Mouse (Mus musculus) MEL (cell line): ENCODE results near the gene Wdr46.
A peak's percentile ranks its signal among the peaks of the same experiment; 100 is the strongest.

Experiments used
- CHD1 ChIP-seq: IDR thresholded peaks from 2 replicates; pipeline ENCODE4 v1.6.1; 2012; ENCODE audit warnings: low read depth, mild to moderate bottlenecking, inconsistent platforms, low read length, improper control_type of control experiment
- E2F4 ChIP-seq: IDR thresholded peaks from 2 replicates; pipeline ENCODE4 v1.6.1; 2011; ENCODE audit warnings: low read depth, low read length, improper control_type of control experiment, borderline replicate concordance
- EP300 ChIP-seq, 2 experiments: IDR thresholded peaks; 2 replicates each; pipeline ENCODE4 v1.6.1; 2011; ENCODE audit warnings: improper control_type of control experiment in 2 of 2, low read length in 2 of 2, low read depth in 1 of 2, mild to moderate bottlenecking in 1 of 2
- NELFE ChIP-seq: IDR thresholded peaks from 2 replicates; pipeline ENCODE4 v1.6.1; 2011; ENCODE audit warnings: low read depth, low read length, improper control_type of control experiment
- POLR2A ChIP-seq, 2 experiments: IDR thresholded peaks; 2 replicates each; pipeline ENCODE4 v1.6.1; 2011 to 2012; ENCODE audit warnings: low read length in 2 of 2, mild to moderate bottlenecking in 2 of 2, control low read depth in 1 of 2, improper control_type of control experiment in 1 of 2, low read depth in 1 of 2, moderate library complexity in 1 of 2; ENCODE audit not compliant: control insufficient read depth in 1 of 2, insufficient read depth in 1 of 2, poor library complexity in 1 of 2
- TAL1 ChIP-seq: IDR thresholded peaks from 2 replicates; pipeline ENCODE4 v1.6.1; 2012; ENCODE audit warnings: mild to moderate bottlenecking, inconsistent platforms, low read length, moderate library complexity, mixed read lengths
- USF2 ChIP-seq, 2 experiments: IDR thresholded peaks; 2 replicates each; pipeline ENCODE4 v1.6.1; 2011 to 2012; ENCODE audit warnings: improper control_type of control experiment in 2 of 2, low read length in 2 of 2, borderline replicate concordance in 1 of 2, inconsistent platforms in 1 of 2, low read depth in 1 of 2, mild to moderate bottlenecking in 1 of 2; ENCODE audit not compliant: insufficient read depth in 1 of 2
- ZNF384 ChIP-seq: IDR thresholded peaks from 2 replicates; pipeline ENCODE4 v1.6.1; 2012; ENCODE audit warnings: low read depth, mild to moderate bottlenecking, inconsistent platforms, low read length, improper control_type of control experiment

- TF ChIP-seq POLR2A (IDR thresholded peaks at IDR 0.05; ENCODE audit: control insufficient read depth in 1 of 2, insufficient read depth in 1 of 2, low read depth in 1 of 2, low read length in 2 of 2, poor library complexity in 1 of 2) (no peak), E2F4 (no peak), NELFE (no peak), TAL1 (no peak), CHD1 (no peak), USF2 (IDR thresholded peaks at IDR 0.05; ENCODE audit: borderline replicate concordance in 1 of 2, insufficient read depth in 1 of 2, low read depth in 1 of 2, low read length in 2 of 2) (peak in 1 of 2 experiments; percentile 74; a peak in 1 of 4 replicates), ZNF384 (peak; percentile 64), EP300 (IDR thresholded peaks at IDR 0.05; ENCODE audit: low read depth in 1 of 2, low read length in 2 of 2) (no peak)
Measured at GRCm38 (mm10) chr17:33991788-33992664, 51.6 kb downstream of the Wdr46 start.
